Mouse (Mus musculus) cortical plate, adult 2 months (tissue): ENCODE measurements around the gene Vav2.

Experiments
- CTCF ChIP-seq: fragments of 200-500 bp; IDR thresholded peaks from 2 replicates; pipeline ENCODE4 v1.5.1; 2011; ENCODE audit warnings: mild to moderate bottlenecking, control low read depth, low read length; ENCODE audit not compliant: insufficient read depth; ENCODE audit errors: extremely low read depth
- POLR2A ChIP-seq: fragments of 200-500 bp; IDR thresholded peaks from 2 replicates; pipeline ENCODE4 v1.6.1; 2011; ENCODE audit warnings: mild to moderate bottlenecking, low read length, control low read depth; ENCODE audit not compliant: insufficient read depth; ENCODE audit errors: extremely low read depth

GRCm38 (mm10) chr2:27442708-27443449 is 16.0 kb upstream of the Vav2 start:
- no peak for TF ChIP-seq POLR2A
- no peak for TF ChIP-seq CTCF
